Mouse (Mus musculus) myocyte (in vitro differentiated cells): Measurements from ENCODE around the gene Tbc1d16. TPM values are rescaled to one million over a fixed set of nuclear protein-coding genes. Genes with fewer than 3 reads are reported as not detected.
A peak's percentile ranks its signal among the peaks of the same experiment; 100 is the strongest.

Experiments used
- H3K27me3 ChIP-seq: one replicate; pipeline ENCODE4 v1.6.1; 2011; ENCODE audit not compliant: control insufficient read depth, insufficient read depth, insufficient read length
- H3K36me3 ChIP-seq: one replicate; pipeline ENCODE4 v1.6.1; 2011; ENCODE audit not compliant: control insufficient read depth, insufficient read depth
- H3K4me2 ChIP-seq: one replicate; pipeline ENCODE4 v1.6.1; 2011; ENCODE audit warnings: low read depth, control low read depth
- H3K4me3 ChIP-seq: one replicate; pipeline ENCODE4 v1.5.1; 2011; ENCODE audit warnings: mild to moderate bottlenecking, control low read depth, moderate library complexity
- H3K79me2 ChIP-seq: one replicate; pipeline ENCODE4 v1.6.1; 2011; ENCODE audit not compliant: control insufficient read depth, insufficient read depth
- H3ac ChIP-seq: one replicate; pipeline ENCODE4 v1.6.1; 2011; ENCODE audit not compliant: control insufficient read depth, insufficient read length
- CEBPB ChIP-seq: IDR thresholded peaks from 2 replicates; pipeline ENCODE4 v1.6.1; 2011; ENCODE audit warnings: mild to moderate bottlenecking, moderate library complexity; ENCODE audit not compliant: poor library complexity, insufficient read depth, severe bottlenecking
- E2F4 ChIP-seq: IDR thresholded peaks from one replicate; pipeline ENCODE4 v1.6.1; 2011; ENCODE audit warnings: mild to moderate bottlenecking, control low read depth, moderate library complexity; ENCODE audit not compliant: insufficient read depth
- MAX ChIP-seq: IDR thresholded peaks from one replicate; pipeline ENCODE4 v1.6.1; 2011; ENCODE audit warnings: low read depth, mild to moderate bottlenecking, control low read depth
- MYOD1 ChIP-seq, 3 experiments: IDR thresholded peaks; one replicate each; pipeline ENCODE4 v1.6.1; 2011; ENCODE audit warnings: control low read depth in 2 of 3, low read depth in 2 of 3, mild to moderate bottlenecking in 2 of 3, moderate library complexity in 1 of 3; ENCODE audit not compliant: insufficient read length in 2 of 3, control insufficient read depth in 1 of 3
- MYOG ChIP-seq, 3 experiments: IDR thresholded peaks; one replicate each; pipeline ENCODE4 v1.6.1; 2011; ENCODE audit warnings: control low read depth in 2 of 3, low read depth in 2 of 3, mild to moderate bottlenecking in 2 of 3; ENCODE audit not compliant: insufficient read length in 2 of 3, control insufficient read depth in 1 of 3, insufficient read depth in 1 of 3
- POLR2A ChIP-seq: IDR thresholded peaks from one replicate; pipeline ENCODE4 v1.6.1; 2011; ENCODE audit warnings: low read depth, mild to moderate bottlenecking, control low read depth, moderate library complexity; ENCODE audit not compliant: insufficient read length
- POLR2AphosphoS2 ChIP-seq: IDR thresholded peaks from one replicate; pipeline ENCODE4 v1.6.1; 2011; ENCODE audit warnings: low read depth, control low read depth; ENCODE audit not compliant: insufficient read length
- REST ChIP-seq: IDR thresholded peaks from one replicate; pipeline ENCODE4 v1.6.1; 2011; ENCODE audit warnings: mild to moderate bottlenecking, control low read depth, moderate library complexity; ENCODE audit not compliant: insufficient read depth, insufficient read length
- SRF ChIP-seq: IDR thresholded peaks from one replicate; pipeline ENCODE4 v1.6.1; 2011; ENCODE audit warnings: low read depth; ENCODE audit not compliant: control insufficient read depth, insufficient read length
- TCF12 ChIP-seq: IDR thresholded peaks from one replicate; pipeline ENCODE4 v1.6.1; 2011; ENCODE audit warnings: mild to moderate bottlenecking, control low read depth; ENCODE audit not compliant: poor library complexity, insufficient read depth, severe bottlenecking
- TCF3 ChIP-seq: IDR thresholded peaks from one replicate; pipeline ENCODE4 v1.6.1; 2011; ENCODE audit warnings: low read depth, control low read depth; ENCODE audit not compliant: insufficient read length
- USF1 ChIP-seq: IDR thresholded peaks from one replicate; pipeline ENCODE4 v1.6.1; 2011; ENCODE audit warnings: low read depth, mild to moderate bottlenecking, control low read depth, moderate library complexity
- polyA plus RNA-seq: library from polyadenylated mRNA; unstranded; fragments of >200 nt; fragmentation: generic; extraction: Trizol; gene quantifications from one replicate; pipeline ENCODE4 v1.2.1, GENCODE M21; 2012; ENCODE audit warnings: missing spikeins

Tbc1d16 gene
- polyA plus RNA-seq, 1 experiment: 8.5 TPM

- Histone ChIP-seq H3K36me3 (no peaks in the 10 kb centered on the region), H3K4me2 (no peak overlapping the region), H3K27me3 (no peaks in the 10 kb centered on the region), H3K79me2 (no peaks in the 10 kb centered on the region), H3K4me3 (no peak overlapping the region), H3ac (no peak overlapping the region)
- TF ChIP-seq CEBPB (no peak), SRF (peak; percentile 4), MYOD1 (IDR thresholded peaks at IDR 0.05; ENCODE audit: control insufficient read depth in 1 of 3, insufficient read length in 2 of 3, low read depth in 2 of 3) (no peak)
Observed at GRCm38 (mm10) chr11:119151073-119151607, 77.2 kb downstream of the Tbc1d16 start.

GRCm38 (mm10) chr11:119150442-119150841 lies 77.9 kb downstream of the Tbc1d16 start:
- no peak overlapping the region for H3ac ChIP-seq
- no peak overlapping the region for H3K4me2 ChIP-seq
- H3K4me3 ChIP-seq: no peak overlapping the region
- no peaks in the 10 kb centered on the region for H3K27me3 ChIP-seq
- no peaks in the 10 kb centered on the region for H3K36me3 ChIP-seq
- TF ChIP-seq POLR2A (no peak), TCF12 (no peak), POLR2AphosphoS2 (no peak), TCF3 (no peak), MAX (no peak), USF1 (no peak), MYOD1 (IDR thresholded peaks at IDR 0.05; ENCODE audit: control insufficient read depth in 1 of 3, insufficient read length in 2 of 3, low read depth in 2 of 3) (no peak), REST (no peak), CEBPB (no peak), E2F4 (no peak), MYOG (IDR thresholded peaks at IDR 0.05; ENCODE audit: control insufficient read depth in 1 of 3, insufficient read depth in 1 of 3, insufficient read length in 2 of 3, low read depth in 2 of 3) (no peak), SRF (no peak)
- H3K79me2 ChIP-seq: no peaks in the 10 kb centered on the region

- Histone ChIP-seq H3K27me3 (no peaks in the 10 kb centered on the region), H3K4me2 (no peak overlapping the region), H3K4me3 (no peak overlapping the region), H3K36me3 (no peaks in the 10 kb centered on the region), H3ac (no peak overlapping the region), H3K79me2 (no peaks in the 10 kb centered on the region)
- peak in 2 of 3 experiments; percentile 17 to 30 for TF ChIP-seq MYOD1 (IDR thresholded peaks at IDR 0.05; ENCODE audit: control insufficient read depth in 1 of 3, insufficient read length in 2 of 3, low read depth in 2 of 3)
- TF ChIP-seq MYOG (IDR thresholded peaks at IDR 0.05; ENCODE audit: control insufficient read depth in 1 of 3, insufficient read depth in 1 of 3, insufficient read length in 2 of 3, low read depth in 2 of 3): peak in 2 of 3 experiments; percentile 42 to 52
- TF ChIP-seq POLR2AphosphoS2: no peak
Observed at GRCm38 (mm10) chr11:119148829-119149228, 79.5 kb downstream of the Tbc1d16 start.

GRCm38 (mm10) chr11:119147153-119147552 lies 81.1 kb downstream of the Tbc1d16 start:
- Histone ChIP-seq H3K4me2 (no peak overlapping the region), H3K79me2 (no peaks in the 10 kb centered on the region), H3K4me3 (no peak overlapping the region), H3ac (no peak overlapping the region), H3K27me3 (no peaks in the 10 kb centered on the region), H3K36me3 (no peaks in the 10 kb centered on the region)
- TF ChIP-seq MYOG (IDR thresholded peaks at IDR 0.05; ENCODE audit: control insufficient read depth in 1 of 3, insufficient read depth in 1 of 3, insufficient read length in 2 of 3, low read depth in 2 of 3): peak in 2 of 3 experiments; percentile 32 to 79
- peak in 2 of 3 experiments; percentile 49 to 56 for TF ChIP-seq MYOD1 (IDR thresholded peaks at IDR 0.05; ENCODE audit: control insufficient read depth in 1 of 3, insufficient read length in 2 of 3, low read depth in 2 of 3)
- no peak for TF ChIP-seq TCF3

- Histone ChIP-seq H3K4me3 (no peak overlapping the region), H3K27me3 (no peaks in the 10 kb centered on the region), H3K36me3 (no peaks in the 10 kb centered on the region), H3ac (no peak overlapping the region), H3K4me2 (no peak overlapping the region), H3K79me2 (no peaks in the 10 kb centered on the region)
- TF ChIP-seq MYOD1 (IDR thresholded peaks at IDR 0.05; ENCODE audit: control insufficient read depth in 1 of 3, insufficient read length in 2 of 3, low read depth in 2 of 3): no peak
- TF ChIP-seq POLR2AphosphoS2: no peak
- no peak for TF ChIP-seq CEBPB
- no peak for TF ChIP-seq USF1
- no peak for TF ChIP-seq TCF12
- no peak for TF ChIP-seq MAX
- TF ChIP-seq POLR2A: no peak
- TF ChIP-seq E2F4: no peak
- no peak for TF ChIP-seq REST
- no peak for TF ChIP-seq SRF
- no peak for TF ChIP-seq TCF3
- no peak for TF ChIP-seq MYOG (IDR thresholded peaks at IDR 0.05; ENCODE audit: control insufficient read depth in 1 of 3, insufficient read depth in 1 of 3, insufficient read length in 2 of 3, low read depth in 2 of 3)
Observed at GRCm38 (mm10) chr11:119146140-119146539, 82.2 kb downstream of the Tbc1d16 start.
